Mouse (Mus musculus) heart, adult 2 months (tissue): ENCODE measurements around the gene Tango2.

Experiments used
- CTCF ChIP-seq: fragments of 200-600 bp; IDR thresholded peaks from 2 replicates; pipeline ENCODE4 v1.8.1; 2022; ENCODE audit warnings: antibody characterized with exemption, mild to moderate bottlenecking, moderate library complexity
- EP300 ChIP-seq: fragments of 200-500 bp; IDR thresholded peaks from 2 replicates; pipeline ENCODE4 v1.6.1; 2011; ENCODE audit warnings: low read depth, low read length, control low read depth; ENCODE audit not compliant: insufficient read depth

- TF ChIP-seq EP300 (no peak), CTCF (no peak)
These were observed 1.9 kb upstream of the Tango2 start for GRCm38 (mm10) chr16:18349761-18350325.
